Mouse (Mus musculus) mammary gland, adult 2 months (tissue): Measurements from ENCODE around the gene Gm11042. TPM values are rescaled to one million over a fixed set of nuclear protein-coding genes. Genes with fewer than 3 reads are reported as not detected.

ENCODE experiments used
- polyA plus RNA-seq: library from polyadenylated mRNA; depleted of rRNA; stranded (reverse); fragments of >200 nt; gene quantifications from 2 replicates; pipeline ENCODE4 v1.2.3, GENCODE M21; 2012; ENCODE audit warnings: low replicate concordance; rRNA removed

Gm11042 gene
- polyA plus RNA-seq = not detected in 2 replicates

GRCm38 (mm10) chr12:74316344-74316973 is at the start of gene Gm11042:
TSS of gene Gm11042 (minus strand) at chr12:74316394.

